Mouse (Mus musculus): ENCODE measurements around the gene Neurl1a. TPM values are rescaled to one million over a fixed set of nuclear protein-coding genes. Genes with fewer than 3 reads are reported as not detected.
A peak's percentile ranks its signal among the peaks of the same experiment; 100 is the strongest.

Neurl1a gene
- polyA plus RNA-seq, 1 experiment from 2014 or later: 1.8 TPM

DNA sequence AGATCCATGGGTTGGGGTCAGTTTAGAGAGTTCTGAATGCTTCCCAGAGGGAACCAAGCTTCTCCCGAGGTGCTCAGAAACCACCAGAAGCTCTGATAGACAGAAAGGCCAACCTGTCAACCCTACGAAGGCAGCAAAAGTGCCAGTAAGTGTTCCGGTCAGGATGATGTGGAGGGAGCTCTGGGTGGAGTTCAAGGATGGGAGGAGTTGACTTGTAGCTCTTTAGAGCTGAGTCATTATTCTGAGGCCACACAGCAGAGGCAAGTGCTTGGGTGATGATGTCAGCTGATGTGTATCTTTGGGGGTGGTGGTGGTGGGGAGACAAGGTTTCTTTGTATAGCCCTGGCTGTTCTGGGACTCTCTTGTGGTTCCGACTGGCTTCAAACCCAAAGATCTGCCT, 41.0 kb downstream of the Neurl1a start:
- Histone ChIP-seq H3K4me1 (peaks cover 17% of the 10 kb centered on the region), H3K27ac (replicated peaks) (no peak overlapping the region), H3K4me2 (no peak overlapping the region), H3K27me3 (replicated peaks) (no peaks in the 10 kb centered on the region), H3K36me3 (no peaks in the 10 kb centered on the region), H3K4me3 (no peak overlapping the region), H3K9ac (no peak overlapping the region), H3K9me3 (no peaks in the 10 kb centered on the region)
- ATAC-seq (ENCODE audit: extremely low read depth, insufficient number of reproducible peaks, low FRiP score, low TSS enrichment): no peak
- WGBS: 63% methylated on average over 4 of the region's 4 CpGs

DNA sequence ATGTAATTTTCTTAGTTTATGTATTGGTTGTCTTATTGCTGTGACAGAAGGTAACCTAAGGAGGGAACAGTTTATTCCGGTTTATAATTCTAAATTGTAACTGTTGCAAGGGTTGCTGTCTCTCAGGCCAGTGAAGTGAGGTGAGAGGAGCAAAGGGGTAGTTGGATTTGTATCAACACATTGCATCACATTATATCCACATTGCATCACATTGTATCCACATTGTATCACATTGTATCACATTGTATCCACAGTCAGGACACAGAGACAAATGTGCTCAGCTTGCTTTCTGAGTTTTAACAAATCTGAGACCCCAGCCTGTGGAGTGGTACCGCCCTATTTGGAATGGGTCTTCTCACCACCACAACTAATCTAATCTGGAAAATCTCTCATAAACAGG, 41.6 kb downstream of the Neurl1a start:
- no peak overlapping the region for H3K4me3 ChIP-seq
- H3K27me3 ChIP-seq (replicated peaks): no peaks in the 10 kb centered on the region
- H3K27ac ChIP-seq (replicated peaks): no peak overlapping the region
- H3K4me1 ChIP-seq: peaks cover 17% of the 10 kb centered on the region
- no peak overlapping the region for H3K9ac ChIP-seq
- no peak for ATAC-seq (ENCODE audit: extremely low read depth, insufficient number of reproducible peaks, low FRiP score, low TSS enrichment)
- no peaks in the 10 kb centered on the region for H3K36me3 ChIP-seq
- WGBS: 84% methylated on average over 2 of the region's 2 CpGs
- no peak overlapping the region for H3K4me2 ChIP-seq
- no peaks in the 10 kb centered on the region for H3K9me3 ChIP-seq

DNA sequence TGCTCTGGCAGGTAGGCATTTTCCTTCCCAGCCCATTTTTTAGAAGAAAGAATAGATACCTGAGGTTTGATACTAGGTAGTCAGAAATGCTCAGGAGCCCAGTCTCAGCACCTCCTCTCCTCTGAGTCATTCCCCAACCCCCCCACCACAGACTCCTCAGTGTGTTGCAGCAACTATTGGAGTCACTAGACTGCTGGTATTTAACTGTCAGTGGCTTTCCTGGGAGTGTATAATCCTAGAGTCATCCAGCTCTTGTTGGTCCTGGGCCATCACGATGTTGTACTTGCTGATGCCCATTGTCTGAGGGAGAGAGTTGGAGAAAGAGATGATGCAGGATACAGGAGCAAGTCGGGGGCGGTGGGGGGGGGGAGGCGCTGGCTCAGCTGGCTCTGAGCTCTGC, 42.4 kb downstream of the Neurl1a start:
- Histone ChIP-seq H3K9me3 (no peaks in the 10 kb centered on the region), H3K4me1 (peaks cover 17% of the 10 kb centered on the region), H3K4me3 (no peak overlapping the region), H3K27me3 (replicated peaks) (no peaks in the 10 kb centered on the region), H3K36me3 (no peaks in the 10 kb centered on the region), H3K27ac (replicated peaks) (no peak overlapping the region), H3K9ac (no peak overlapping the region), H3K4me2 (no peak overlapping the region)
- 81% methylated on average over 4 of the region's 4 CpGs for WGBS
- ATAC-seq (ENCODE audit: extremely low read depth, insufficient number of reproducible peaks, low FRiP score, low TSS enrichment): no peak

DNA sequence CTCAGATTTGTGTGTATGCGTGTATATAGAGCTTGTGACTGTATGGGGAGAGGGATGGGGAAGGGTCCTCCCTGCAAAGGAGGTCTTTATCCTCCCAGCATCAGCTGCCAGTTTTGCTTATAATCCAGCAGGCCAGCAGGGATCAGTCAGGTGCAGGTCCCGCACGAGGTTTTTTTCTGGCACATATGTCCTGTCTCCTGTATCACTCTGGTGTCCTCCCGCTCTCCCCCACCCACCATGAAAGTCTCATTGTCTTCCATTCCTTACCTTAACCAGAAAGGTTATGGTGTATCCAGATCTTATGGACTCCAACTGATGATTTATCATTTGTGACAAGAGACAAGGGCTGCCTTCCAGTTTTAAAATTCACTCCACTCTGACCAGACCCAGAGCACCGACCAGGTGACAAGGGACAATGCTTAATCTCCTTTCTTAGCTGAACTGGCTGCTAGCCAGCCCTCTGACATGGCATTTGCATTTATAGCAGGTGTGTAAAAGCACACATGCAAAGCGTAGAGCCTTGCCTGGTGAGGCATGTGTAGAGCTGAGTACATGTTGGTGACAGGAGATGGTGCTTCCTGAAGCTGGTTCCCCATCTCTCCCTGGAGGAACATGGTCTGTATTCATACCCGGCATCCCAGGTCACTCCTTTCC, 43.0 kb downstream of the Neurl1a start:
- WGBS: 69% methylated on average over 7 of the region's 7 CpGs

DNA sequence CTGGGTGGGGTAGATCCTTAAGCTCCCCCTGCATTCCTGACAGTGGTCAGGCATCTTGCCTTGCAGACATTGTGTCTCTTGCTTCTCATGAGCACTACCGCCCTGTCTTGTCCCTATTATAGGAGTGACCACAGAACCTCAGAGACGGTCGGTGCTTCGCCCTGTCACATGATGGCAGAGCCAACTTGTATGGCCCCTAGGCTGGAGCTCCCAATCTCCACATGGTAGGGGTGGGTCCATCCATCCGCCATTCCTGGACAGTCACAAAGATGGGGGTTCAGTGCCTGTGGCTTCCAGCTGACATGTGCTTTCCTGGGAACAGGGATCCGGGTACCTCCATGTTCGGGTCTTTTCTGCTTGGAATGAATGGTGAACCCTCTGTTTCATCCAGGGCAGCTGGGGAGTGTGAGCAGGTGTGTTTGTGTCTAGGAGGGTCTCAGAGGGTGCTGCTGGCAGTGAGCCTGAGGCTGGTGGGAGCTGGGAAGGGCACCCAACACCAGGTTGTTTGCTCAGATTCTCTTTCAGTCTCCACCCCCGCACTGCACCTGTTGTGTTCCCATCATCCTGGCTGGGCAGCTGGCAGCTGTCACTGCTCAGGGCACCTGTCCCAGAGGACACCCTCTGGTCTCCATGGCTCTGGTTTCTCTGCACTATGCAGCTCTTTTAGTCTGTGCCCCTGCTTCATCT, 43.7 kb downstream of the Neurl1a start:
- no peak overlapping the region for H3K27ac ChIP-seq (replicated peaks)
- no peaks in the 10 kb centered on the region for H3K36me3 ChIP-seq
- peaks cover 17% of the 10 kb centered on the region for H3K4me1 ChIP-seq
- H3K9ac ChIP-seq: no peak overlapping the region
- no peaks in the 10 kb centered on the region for H3K27me3 ChIP-seq (replicated peaks)
- H3K4me3 ChIP-seq: no peak overlapping the region
- no peak for ATAC-seq (ENCODE audit: extremely low read depth, insufficient number of reproducible peaks, low FRiP score, low TSS enrichment)
- no peak overlapping the region for H3K4me2 ChIP-seq
- WGBS: 74% methylated on average over 8 of the region's 8 CpGs
- H3K9me3 ChIP-seq: no peaks in the 10 kb centered on the region

More for the DNA sequence above, 43.0 kb downstream of the Neurl1a start:
- Histone ChIP-seq H3K9me3 (no peaks in the 10 kb centered on the region), H3K36me3 (no peaks in the 10 kb centered on the region), H3K9ac (no peak overlapping the region), H3K4me3 (no peak overlapping the region), H3K27ac (replicated peaks) (no peak overlapping the region), H3K4me1 (peaks cover 17% of the 10 kb centered on the region), H3K27me3 (replicated peaks) (no peaks in the 10 kb centered on the region), H3K4me2 (no peak overlapping the region)
- ATAC-seq (ENCODE audit: extremely low read depth, insufficient number of reproducible peaks, low FRiP score, low TSS enrichment): no peak

DNA sequence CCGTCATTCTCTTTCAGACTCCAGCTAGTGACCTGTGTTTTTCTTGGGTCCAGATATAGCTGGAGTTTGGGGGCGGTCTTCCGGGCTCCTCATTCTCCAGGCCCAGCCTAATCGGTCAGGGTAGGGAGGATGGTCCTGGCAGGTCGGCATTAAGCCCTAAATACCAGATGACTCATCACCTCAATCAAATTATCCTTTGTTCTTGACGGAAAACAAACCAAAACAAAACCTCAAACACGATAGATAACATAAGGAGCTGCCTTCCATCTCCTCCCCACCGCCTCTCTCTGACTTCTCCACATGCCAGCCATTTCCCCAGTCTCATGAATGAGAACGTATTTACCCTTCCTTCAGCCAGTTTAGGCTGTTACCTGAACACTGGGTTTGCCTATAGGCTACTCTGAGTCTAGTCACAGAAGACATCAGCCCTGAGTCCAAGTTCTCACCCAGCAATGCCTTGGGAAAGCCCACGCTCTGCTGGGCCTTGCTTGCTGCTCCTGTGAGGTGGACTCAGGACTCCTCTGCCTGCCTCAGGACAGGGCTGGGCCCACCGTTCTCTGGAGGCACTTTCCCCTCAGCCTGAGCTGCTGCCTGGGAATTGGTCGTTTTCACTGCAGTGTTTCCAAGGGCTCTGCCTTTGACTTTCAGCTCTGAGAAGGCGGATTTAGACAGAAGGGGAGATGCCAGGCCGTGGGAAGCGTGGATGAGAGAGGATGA, 44.4 kb downstream of the Neurl1a start:
- Histone ChIP-seq H3K4me1 (peaks cover 17% of the 10 kb centered on the region), H3K9me3 (no peaks in the 10 kb centered on the region), H3K27me3 (replicated peaks) (no peaks in the 10 kb centered on the region), H3K36me3 (no peaks in the 10 kb centered on the region), H3K4me2 (no peak overlapping the region), H3K4me3 (no peak overlapping the region), H3K9ac (no peak overlapping the region), H3K27ac (replicated peaks) (no peak overlapping the region)
- WGBS: 43% methylated on average over 15 of the region's 15 CpGs
- ATAC-seq (ENCODE audit: extremely low read depth, insufficient number of reproducible peaks, low FRiP score, low TSS enrichment): no peak

DNA sequence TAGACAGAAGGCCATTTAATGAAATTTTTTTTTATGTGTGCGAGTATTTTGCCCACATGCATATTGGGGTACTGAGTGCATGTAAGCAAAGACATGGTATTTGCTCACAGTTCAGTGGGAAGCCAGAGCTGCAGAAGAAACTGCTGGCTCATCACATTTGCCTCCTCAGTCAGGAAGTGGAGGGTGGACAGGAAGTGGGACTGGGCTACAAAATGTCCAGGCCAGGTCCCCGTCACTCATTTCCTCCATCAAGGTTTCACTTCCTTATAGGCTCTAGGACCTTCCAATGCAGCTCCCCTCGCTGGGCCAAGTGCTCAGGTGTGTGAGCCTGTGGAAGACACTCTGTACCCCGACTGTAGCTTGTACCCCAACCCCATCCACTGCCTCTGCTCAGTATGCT, 46.1 kb downstream of the Neurl1a start:
- Histone ChIP-seq H3K9me3 (no peaks in the 10 kb centered on the region), H3K4me1 (peaks cover 34% of the 10 kb centered on the region), H3K27me3 (replicated peaks) (no peaks in the 10 kb centered on the region; the same call in 1 of the 2 replicates), H3K9ac (no peak overlapping the region), H3K4me3 (no peak overlapping the region), H3K36me3 (no peaks in the 10 kb centered on the region), H3K4me2 (no peak overlapping the region), H3K27ac (replicated peaks) (no peak overlapping the region)
- WGBS: 70% methylated on average over 4 of the region's 4 CpGs
- ATAC-seq (ENCODE audit: extremely low read depth, insufficient number of reproducible peaks, low FRiP score, low TSS enrichment): no peak

DNA sequence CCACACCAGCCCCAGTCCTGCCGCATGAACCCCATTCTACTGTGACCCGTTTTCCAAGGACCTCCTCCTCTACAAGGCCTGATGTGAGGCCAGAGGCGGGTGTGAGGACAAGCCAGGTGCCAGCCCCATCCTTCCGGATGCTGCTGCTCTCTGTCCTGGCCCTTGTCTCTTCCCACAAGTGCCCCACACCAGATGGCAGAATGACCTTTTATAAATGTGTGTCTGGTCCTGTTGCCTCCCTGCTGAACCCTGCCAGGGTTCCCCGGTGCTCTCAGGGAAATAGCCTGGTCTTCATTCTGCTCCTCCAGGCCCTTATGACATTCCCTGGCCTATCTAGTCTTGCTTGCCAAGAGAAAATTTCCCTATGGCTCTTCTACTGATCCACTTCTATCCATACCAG, 47.2 kb downstream of the Neurl1a start:
- 77% methylated on average over 5 of the region's 5 CpGs for WGBS
- Histone ChIP-seq H3K36me3 (no peaks in the 10 kb centered on the region), H3K4me3 (no peak overlapping the region), H3K4me1 (peaks cover 34% of the 10 kb centered on the region), H3K27me3 (replicated peaks) (no peaks in the 10 kb centered on the region; the same call in 1 of the 2 replicates), H3K9me3 (no peaks in the 10 kb centered on the region), H3K27ac (replicated peaks) (no peak overlapping the region), H3K9ac (no peak overlapping the region), H3K4me2 (no peak overlapping the region)
- no peak for ATAC-seq (ENCODE audit: extremely low read depth, insufficient number of reproducible peaks, low FRiP score, low TSS enrichment)

DNA sequence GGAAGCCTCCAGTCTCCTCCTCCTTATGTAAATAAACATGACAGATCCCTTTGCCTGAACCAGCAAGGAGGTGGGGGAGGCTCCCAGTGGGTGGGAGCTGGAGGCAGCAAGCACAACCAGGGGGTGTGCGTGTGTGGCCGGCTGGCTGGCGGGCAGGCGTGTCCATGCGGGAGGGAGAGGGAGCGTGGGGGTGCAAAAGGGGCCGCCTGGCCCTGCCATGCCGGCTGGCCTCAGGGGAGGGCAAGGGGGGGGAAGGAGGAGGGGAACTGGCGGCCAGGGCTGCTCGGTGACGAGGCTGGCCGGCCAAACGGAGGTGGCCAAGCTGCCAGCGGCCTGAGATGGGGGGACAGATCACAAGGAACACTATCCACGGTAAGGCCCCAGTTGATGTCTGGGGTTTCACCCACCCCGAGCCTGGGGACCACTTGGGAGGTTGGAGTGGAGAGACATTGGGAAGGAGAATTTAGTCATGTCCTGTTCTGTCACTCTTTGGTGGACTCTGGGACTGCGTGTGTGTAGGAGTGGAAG, 50.2 kb downstream of the Neurl1a start:
- Histone ChIP-seq H3K4me2 (peak overlapping the region; percentile 75), H3K27me3 (replicated peaks) (no peaks in the 10 kb centered on the region; the same call in 1 of the 2 replicates), H3K36me3 (no peaks in the 10 kb centered on the region), H3K4me1 (peaks cover 17% of the 10 kb centered on the region), H3K4me3 (peak overlapping the region; percentile 40), H3K9ac (peak overlapping the region; percentile 77), H3K27ac (replicated peaks) (no peak overlapping the region), H3K9me3 (no peaks in the 10 kb centered on the region)
- ATAC-seq (ENCODE audit: extremely low read depth, insufficient number of reproducible peaks, low FRiP score, low TSS enrichment): peak; percentile 53; the same call in 1 of the 2 replicates
- WGBS: 2% methylated on average over 17 of the region's 17 CpGs

DNA sequence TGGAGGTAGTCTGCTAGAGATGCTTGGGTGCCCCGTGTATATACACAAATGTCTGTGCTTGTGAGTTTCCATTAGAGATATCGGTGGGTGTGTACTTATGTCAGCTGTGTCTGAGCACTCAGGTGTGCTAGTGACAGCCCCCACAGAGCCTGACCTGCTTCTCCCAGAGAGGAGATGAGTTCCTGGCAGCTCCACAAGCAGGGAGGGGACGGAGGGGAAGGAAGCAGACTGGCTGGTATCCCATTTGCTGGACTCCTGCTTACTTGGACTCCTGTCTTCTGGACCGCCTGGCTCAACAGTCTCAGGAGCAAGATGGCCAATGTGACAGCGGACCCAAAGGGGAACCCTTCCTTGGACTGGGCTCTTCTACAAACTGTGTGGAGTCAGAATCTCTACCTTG, 50.8 kb downstream of the Neurl1a start:
- no peaks in the 10 kb centered on the region for H3K36me3 ChIP-seq
- H3K27me3 ChIP-seq (replicated peaks): no peaks in the 10 kb centered on the region; the same call in 1 of the 2 replicates
- H3K9ac ChIP-seq: peak overlapping the region; percentile 77
- 70% methylated on average over 5 of the region's 5 CpGs for WGBS
- peaks cover 17% of the 10 kb centered on the region for H3K4me1 ChIP-seq
- H3K9me3 ChIP-seq: no peaks in the 10 kb centered on the region
- peak overlapping the region; percentile 75 for H3K4me2 ChIP-seq
- no peak overlapping the region for H3K4me3 ChIP-seq
- no peak overlapping the region for H3K27ac ChIP-seq (replicated peaks)
- no peak for ATAC-seq (ENCODE audit: extremely low read depth, insufficient number of reproducible peaks, low FRiP score, low TSS enrichment)

DNA sequence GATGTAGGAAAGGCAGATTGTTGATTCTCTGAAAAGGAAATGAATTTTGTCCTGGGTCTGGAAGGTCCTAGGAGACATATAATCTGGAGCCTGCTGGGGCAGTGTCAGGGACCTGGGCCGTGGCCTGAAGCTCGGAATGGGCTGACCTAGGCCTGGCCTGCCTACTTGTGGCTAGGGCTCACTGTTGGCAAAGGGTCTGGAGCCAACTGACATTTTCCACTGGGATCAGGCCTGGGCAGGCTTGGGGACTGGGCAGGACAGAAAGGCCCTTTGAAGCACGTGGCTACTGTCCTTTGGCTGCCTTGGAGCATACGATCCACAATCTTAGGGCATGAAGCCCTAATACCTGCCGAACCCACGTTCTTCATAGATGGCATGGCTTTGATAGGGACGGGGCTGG, 51.5 kb downstream of the Neurl1a start:
- 81% methylated on average over 7 of the region's 7 CpGs for WGBS
- no peak overlapping the region for H3K4me3 ChIP-seq

More for the DNA sequence above, 51.5 kb downstream of the Neurl1a start:
- no peak overlapping the region for H3K4me2 ChIP-seq
- no peaks in the 10 kb centered on the region; the same call in 1 of the 2 replicates for H3K27me3 ChIP-seq (replicated peaks)
- H3K9me3 ChIP-seq: no peaks in the 10 kb centered on the region
- H3K9ac ChIP-seq: no peak overlapping the region
- no peaks in the 10 kb centered on the region for H3K36me3 ChIP-seq
- no peak overlapping the region for H3K27ac ChIP-seq (replicated peaks)
- peaks cover 17% of the 10 kb centered on the region for H3K4me1 ChIP-seq
- no peak for ATAC-seq (ENCODE audit: extremely low read depth, insufficient number of reproducible peaks, low FRiP score, low TSS enrichment)
